Mouse (Mus musculus) intestine, embryonic 14.5 days (tissue): ENCODE results near the gene Slc7a6. TPM values are rescaled to one million over a fixed set of nuclear protein-coding genes. Genes with fewer than 3 reads are reported as not detected.

Experiments used
- ATAC-seq: fragments of 200-750 bp; cut with Nextera tagmentation; replicated peaks from 2 replicates; pipeline ENCODE4 v1.8.0; 2017; ENCODE audit warnings: low read depth, moderate number of reproducible peaks, moderate TSS enrichment, moderate library complexity; ENCODE audit not compliant: low FRiP score, low TSS enrichment
- DNase-seq: peaks from one replicate; pipeline ENCODE4 v3.0.0-alpha.2; 2018; ENCODE audit warnings: low spot score
- H3K27ac ChIP-seq: fragments of 300-500 bp; sonication (generic); 2 replicates; pipeline ENCODE4 v1.5.1; 2014; ENCODE audit warnings: low read depth, mild to moderate bottlenecking, control low read depth
- H3K27me3 ChIP-seq: fragments of 300-500 bp; sonication (generic); replicated peaks from 2 replicates; pipeline ENCODE4 v1.6.1; 2014; ENCODE audit warnings: low read length, control low read depth; ENCODE audit not compliant: control insufficient read depth, insufficient read depth
- H3K36me3 ChIP-seq: fragments of 300-500 bp; sonication (generic); 2 replicates; pipeline ENCODE4 v1.6.1; 2014; ENCODE audit warnings: low read length, control low read depth; ENCODE audit not compliant: control insufficient read depth, insufficient read depth
- H3K4me1 ChIP-seq: fragments of 300-500 bp; sonication (generic); replicated peaks from 2 replicates; pipeline ENCODE4 v1.6.1; 2014; ENCODE audit warnings: low read length, control low read depth, mixed read lengths; ENCODE audit not compliant: control insufficient read depth, insufficient read depth
- H3K4me2 ChIP-seq: fragments of 300-500 bp; sonication (generic); 2 replicates; pipeline ENCODE4 v1.6.1; 2014; ENCODE audit warnings: low read length
- H3K4me3 ChIP-seq: fragments of 300-500 bp; sonication (generic); 2 replicates; pipeline ENCODE4 v1.5.1; 2014; ENCODE audit warnings: low read depth, low read length, control low read depth, mixed read lengths
- H3K9ac ChIP-seq: fragments of 300-500 bp; sonication (generic); 2 replicates; pipeline ENCODE4 v1.6.1; 2014; ENCODE audit warnings: mild to moderate bottlenecking, low read length
- H3K9me3 ChIP-seq: fragments of 300-500 bp; sonication (generic); 2 replicates; pipeline ENCODE4 v1.6.1; 2016; ENCODE audit warnings: low read length, control low read depth; ENCODE audit not compliant: control insufficient read depth
- WGBS: fragments of 180-500 bp; shearing (Covaris S2); extraction: QIAGEN DNeasy Blood & Tissue Kit; methylation state at CpG from one replicate; pipeline ENCODE4 v1.1.7; 2014; 5-methylcytosine and 5-hydroxymethylcytosine counted together
- polyA plus RNA-seq: library from polyadenylated mRNA; unstranded; fragments of >200 nt; fragmentation: Nextera tagmentation; extraction: Ambion mirVana; gene quantifications from 2 replicates; pipeline ENCODE4 v1.2.1, GENCODE M21; 2014

Gene Slc7a6
- polyA plus RNA-seq, 1 experiment from 2014 or later: 68.9 TPM

DNA sequence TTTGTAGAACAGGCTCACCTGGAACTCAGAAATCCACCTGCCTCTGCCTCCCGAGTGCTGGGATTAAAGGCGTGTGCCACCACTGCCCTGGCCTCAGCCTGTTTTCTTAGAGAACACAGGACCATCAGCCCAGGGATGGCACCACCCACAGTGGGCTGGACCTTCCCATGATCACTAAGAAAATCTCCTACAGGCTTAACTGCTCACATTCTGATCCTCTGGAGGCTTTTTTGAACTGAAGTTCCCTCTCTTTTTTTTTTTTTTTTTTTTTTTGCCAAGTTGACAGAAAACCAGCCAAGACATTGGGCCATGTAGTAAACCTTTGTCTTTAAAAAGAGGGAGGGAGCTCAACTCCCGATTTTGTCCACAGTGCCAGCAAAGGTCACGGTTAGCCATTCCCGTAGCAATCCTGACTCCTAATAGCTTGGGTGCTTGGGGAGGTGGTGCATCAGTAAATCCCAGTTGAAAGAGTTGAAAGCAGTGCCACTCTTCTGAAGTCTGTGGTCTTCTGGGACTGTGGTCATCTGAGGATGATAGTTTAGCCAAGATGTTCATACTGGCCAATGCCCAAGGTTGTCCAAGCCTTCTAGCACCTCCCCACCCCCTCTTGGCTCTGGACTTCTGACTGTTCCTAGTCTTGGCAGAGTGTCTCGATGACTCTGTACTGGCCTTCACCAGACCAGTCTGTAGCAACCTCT, 20.6 kb upstream of the Slc7a6 start:
- Histone ChIP-seq H3K4me3 (no peak overlapping the region), H3K4me2 (no peak overlapping the region), H3K27me3 (no peaks in the 10 kb centered on the region), H3K9ac (no peak overlapping the region), H3K9me3 (no peaks in the 10 kb centered on the region), H3K4me1 (peaks cover 7% of the 10 kb centered on the region; the same call in 1 of the 2 replicates), H3K36me3 (no peaks in the 10 kb centered on the region), H3K27ac (no peak overlapping the region)
- DNase-seq (no peak), ATAC-seq (no peak)
- whole genome bisulfite sequencing: 80% methylated on average over 6 of the region's 6 CpGs

DNA sequence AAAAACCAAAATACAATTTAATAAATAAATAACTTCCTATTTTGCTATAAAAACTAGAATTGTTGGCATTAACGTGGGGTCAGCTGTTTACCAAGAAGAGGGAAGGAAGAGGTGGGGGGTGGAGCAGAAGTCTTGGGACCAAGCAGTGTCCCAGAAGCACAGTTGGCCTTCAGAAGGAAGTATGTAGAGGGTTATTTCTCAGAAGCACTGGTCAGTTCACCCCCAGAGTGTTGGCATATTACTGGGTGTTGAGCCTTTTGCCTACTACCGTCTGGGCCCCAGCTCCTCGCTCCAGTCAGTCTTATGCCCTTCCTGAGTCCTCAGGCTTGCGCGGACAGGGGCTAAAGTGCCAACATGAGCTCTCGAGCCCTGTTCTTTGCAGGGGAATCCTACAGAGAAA, 19.6 kb upstream of the Slc7a6 start:
- Histone ChIP-seq H3K4me3 (no peak overlapping the region), H3K36me3 (no peaks in the 10 kb centered on the region), H3K4me2 (no peak overlapping the region), H3K9me3 (no peaks in the 10 kb centered on the region), H3K9ac (no peak overlapping the region), H3K4me1 (peaks cover 7% of the 10 kb centered on the region; the same call in 1 of the 2 replicates), H3K27ac (no peak overlapping the region), H3K27me3 (no peaks in the 10 kb centered on the region)
- 88% methylated on average over 6 of the region's 6 CpGs for WGBS
- no peak for DNase-seq
- ATAC-seq: no peak

DNA sequence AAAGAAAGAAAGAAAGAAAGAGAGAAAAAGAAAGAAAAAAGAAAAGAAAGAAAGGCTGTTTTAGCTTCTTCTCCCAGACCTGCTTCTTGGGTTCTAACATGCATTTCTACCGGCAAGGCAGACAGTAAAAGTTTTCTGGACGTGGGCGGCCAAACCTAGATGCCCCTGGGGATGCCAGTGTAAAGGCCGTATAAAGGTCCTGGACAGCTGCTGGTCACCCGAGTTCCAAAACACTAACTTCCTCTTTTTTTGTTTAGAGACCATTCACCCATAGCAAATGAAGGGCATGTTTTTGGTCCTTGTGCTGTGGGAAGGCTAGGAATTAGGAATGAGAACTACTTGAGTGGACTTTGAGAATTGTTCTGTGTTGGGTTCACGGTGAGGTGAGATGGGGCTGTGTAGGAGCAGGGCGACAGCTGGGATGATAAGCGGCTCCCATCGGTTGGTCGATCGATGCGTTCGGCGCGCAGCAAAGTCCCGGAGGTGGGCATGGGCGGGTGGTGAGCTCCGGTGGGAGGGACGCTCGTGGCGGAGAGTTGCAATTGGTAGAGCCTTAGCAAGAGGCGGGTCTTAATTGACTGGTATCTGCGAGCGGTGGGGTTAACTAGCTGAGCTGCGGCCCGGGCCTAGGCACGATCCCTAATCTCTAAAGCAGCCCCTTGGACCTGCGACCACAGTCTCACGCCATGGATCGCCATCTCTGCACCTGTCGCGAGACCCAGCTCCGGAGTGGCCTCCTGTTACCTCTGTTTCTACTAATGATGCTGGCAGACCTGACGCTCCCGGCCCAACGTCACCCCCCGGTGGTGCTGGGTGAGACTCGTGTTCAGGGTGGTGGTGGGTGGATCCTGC, 18.6 kb upstream of the Slc7a6 start, which contains the start of gene Pla2g15:
Pla2g15 (plus strand) TSS at position 599 of the 852 bp plus-strand sequence.
- 2% methylated on average over 38 of the region's 38 CpGs for WGBS
- peak within 1 kb of the TSS; percentile 16; the same call in 1 of the 2 replicates for H3K27ac ChIP-seq
- peak; percentile 95 for DNase-seq
- peaks cover 8% of the 10 kb centered on the region; the same call in 1 of the 2 replicates for H3K36me3 ChIP-seq
- H3K9ac ChIP-seq: peak within 1 kb of the TSS; percentile 62
- H3K27me3 ChIP-seq: no peaks in the 10 kb centered on the region
- ATAC-seq: peak; percentile 96
- peak within 1 kb of the TSS; percentile 74 for H3K4me2 ChIP-seq
- peak within 1 kb of the TSS; percentile 75 for H3K4me3 ChIP-seq
- H3K4me1 ChIP-seq: peaks cover 7% of the 10 kb centered on the region; the same call in 1 of the 2 replicates
- H3K9me3 ChIP-seq: no peaks in the 10 kb centered on the region

DNA sequence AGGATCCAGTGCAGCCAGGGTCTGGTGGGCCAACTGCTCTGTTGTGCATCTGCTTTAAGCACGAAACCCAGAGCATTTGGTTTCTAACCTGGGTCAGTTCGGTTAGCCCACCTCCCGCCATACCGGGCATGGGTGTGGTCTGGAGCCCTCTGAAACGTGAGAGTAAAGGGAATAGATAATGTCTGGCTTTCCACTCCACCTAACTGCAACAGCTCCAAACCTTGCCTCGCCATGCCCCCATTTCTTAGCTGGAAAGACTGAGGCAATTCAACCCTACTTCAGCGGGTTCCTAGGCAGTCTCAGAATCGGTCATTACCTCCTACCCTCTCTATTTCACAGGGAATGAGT, 18.0 kb upstream of the Slc7a6 start:
- peak overlapping the region; percentile 62 for H3K9ac ChIP-seq
- no peaks in the 10 kb centered on the region for H3K9me3 ChIP-seq
- H3K27ac ChIP-seq: 0 out of 2 replicates have a peak overlapping the region, but pooled peaks have one; percentile 16
- H3K4me2 ChIP-seq: peak overlapping the region; percentile 74
- H3K4me3 ChIP-seq: peak overlapping the region; percentile 75
- peaks cover 7% of the 10 kb centered on the region; the same call in 1 of the 2 replicates for H3K4me1 ChIP-seq
- DNase-seq (no peak), ATAC-seq (no peak; the same call in 1 of the 2 replicates)
- H3K27me3 ChIP-seq: no peaks in the 10 kb centered on the region
- 14% methylated on average over 8 of the region's 8 CpGs for WGBS
- H3K36me3 ChIP-seq: peaks cover 12% of the 10 kb centered on the region

DNA sequence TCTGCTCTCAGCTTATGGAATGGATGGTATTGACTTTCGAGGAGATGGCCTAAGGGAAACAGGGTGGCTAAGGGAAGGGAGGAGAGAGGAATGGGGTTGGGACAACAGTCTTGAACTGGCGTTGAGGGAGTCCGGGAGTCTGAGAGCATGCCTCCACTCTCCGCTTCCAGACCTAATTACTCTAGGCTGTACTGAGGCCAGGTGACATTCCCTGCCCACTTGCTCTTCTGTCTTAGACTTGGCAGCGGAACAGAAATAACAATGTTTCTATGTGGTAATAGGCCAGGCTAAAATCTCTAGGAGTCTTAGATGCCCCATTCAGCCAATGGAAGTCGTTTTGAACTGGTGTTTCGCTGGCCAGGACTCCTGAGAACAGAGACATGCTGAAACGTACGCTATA, 17.6 kb upstream of the Slc7a6 start:
- Histone ChIP-seq H3K9ac (peak overlapping the region; percentile 62; the same call in 1 of the 2 replicates), H3K4me3 (peak overlapping the region; percentile 75), H3K27ac (no peak overlapping the region), H3K27me3 (no peaks in the 10 kb centered on the region), H3K4me1 (peaks cover 7% of the 10 kb centered on the region; the same call in 1 of the 2 replicates), H3K4me2 (peak overlapping the region; percentile 74), H3K9me3 (no peaks in the 10 kb centered on the region), H3K36me3 (peaks cover 16% of the 10 kb centered on the region)
- ATAC-seq: no peak
- no peak for DNase-seq
- WGBS: 74% methylated on average over 9 of the region's 9 CpGs

DNA sequence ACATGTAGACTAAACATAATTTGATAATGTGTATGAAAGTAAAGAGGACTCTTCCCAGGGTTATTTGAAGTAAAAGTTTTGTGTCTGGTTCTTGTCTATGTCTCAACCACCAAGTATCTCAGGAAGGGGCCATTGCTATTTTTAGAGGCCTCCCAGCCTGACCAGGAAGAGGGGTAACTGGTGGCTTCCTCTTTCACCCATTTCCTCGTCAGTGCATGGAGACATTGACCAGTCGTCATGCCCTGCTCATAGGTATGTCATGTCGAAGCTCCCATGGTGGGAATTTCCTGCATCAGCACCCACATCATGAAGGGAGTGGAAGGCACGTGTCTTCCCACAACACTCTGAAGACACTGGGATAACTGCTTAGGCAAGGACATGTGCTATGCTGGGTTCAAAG, 15.8 kb upstream of the Slc7a6 start:
- Histone ChIP-seq H3K4me1 (peaks cover 7% of the 10 kb centered on the region; the same call in 1 of the 2 replicates), H3K9ac (no peak overlapping the region), H3K4me2 (no peak overlapping the region), H3K27ac (no peak overlapping the region), H3K9me3 (no peaks in the 10 kb centered on the region), H3K27me3 (no peaks in the 10 kb centered on the region), H3K4me3 (no peak overlapping the region), H3K36me3 (peaks cover 19% of the 10 kb centered on the region)
- WGBS: 68% methylated on average over 4 of the region's 4 CpGs
- DNase-seq (no peak), ATAC-seq (no peak)

DNA sequence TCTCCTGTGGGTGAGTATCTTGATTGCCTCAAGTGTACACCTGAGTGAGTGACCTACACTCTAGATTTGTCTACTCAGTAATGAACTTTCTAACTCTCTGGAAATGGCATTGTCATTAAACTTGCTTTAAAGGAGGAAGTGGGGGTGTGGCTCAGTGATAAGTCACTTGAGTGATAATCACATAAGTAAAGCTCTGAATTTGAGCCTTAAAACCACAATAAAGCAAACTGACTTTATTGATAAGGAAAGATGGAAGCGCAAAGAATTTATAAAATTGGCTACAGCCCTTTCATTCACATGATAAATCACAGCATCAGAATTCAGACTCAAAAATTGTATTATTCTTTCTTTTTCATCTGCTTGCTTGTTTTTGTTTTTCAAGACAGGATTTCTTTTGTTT, 11.2 kb upstream of the Slc7a6 start:
- H3K27ac ChIP-seq: no peak overlapping the region
- no peak for DNase-seq
- peaks cover 42% of the 10 kb centered on the region for H3K36me3 ChIP-seq
- no peak overlapping the region for H3K4me3 ChIP-seq
- no peaks in the 10 kb centered on the region for H3K4me1 ChIP-seq
- H3K9ac ChIP-seq: no peak overlapping the region
- no peak for ATAC-seq
- no peaks in the 10 kb centered on the region for H3K27me3 ChIP-seq
- 86% methylated on average over 1 of the region's 1 CpGs for WGBS
- H3K4me2 ChIP-seq: no peak overlapping the region
- H3K9me3 ChIP-seq: no peaks in the 10 kb centered on the region

DNA sequence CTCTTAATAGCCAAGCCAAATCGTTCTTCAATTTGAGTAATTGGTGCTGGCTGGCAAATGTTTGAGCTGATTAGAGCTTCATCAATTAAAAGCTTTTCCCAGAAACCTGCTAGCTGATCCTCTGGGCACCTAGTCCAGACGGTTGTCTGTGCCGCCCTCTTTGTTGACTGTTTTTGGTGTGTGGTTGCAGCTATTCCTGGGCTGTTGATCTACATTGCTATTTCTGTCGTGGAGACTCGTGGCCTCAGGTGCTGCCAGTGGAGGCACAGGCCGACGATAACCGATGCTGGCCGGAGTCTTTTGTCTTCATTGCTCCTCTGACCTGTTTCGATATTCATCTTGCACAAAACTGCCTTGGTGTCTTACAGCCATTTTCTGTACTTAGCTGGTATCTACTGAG, 10.3 kb upstream of the Slc7a6 start:
- no peak overlapping the region for H3K9ac ChIP-seq
- 90% methylated on average over 10 of the region's 10 CpGs for WGBS
- no peaks in the 10 kb centered on the region for H3K27me3 ChIP-seq
- H3K4me3 ChIP-seq: no peak overlapping the region
- no peak overlapping the region for H3K27ac ChIP-seq
- H3K4me1 ChIP-seq: no peaks in the 10 kb centered on the region
- no peak overlapping the region for H3K4me2 ChIP-seq
- ATAC-seq (no peak), DNase-seq (no peak)
- no peaks in the 10 kb centered on the region for H3K9me3 ChIP-seq
- peaks cover 51% of the 10 kb centered on the region for H3K36me3 ChIP-seq
